Mouse (Mus musculus) embryonic facial prominence, embryonic 13.5 days (tissue): ENCODE data around the gene 1810043G02Rik. TPM values are rescaled to one million over a fixed set of nuclear protein-coding genes. Genes with fewer than 3 reads are reported as not detected.

ENCODE experiments used
- ATAC-seq: fragments of 200-750 bp; cut with Nextera tagmentation; 2 replicates; pipeline ENCODE4 v1.8.0; 2017; ENCODE audit warnings: low read depth; ENCODE audit not compliant: insufficient number of reproducible peaks, insufficient read depth, low FRiP score, low TSS enrichment
- H3K27ac ChIP-seq: fragments of 300-500 bp; sonication (generic); 2 replicates; pipeline ENCODE4 v1.5.1; 2015; ENCODE audit warnings: moderate library complexity, mild to moderate bottlenecking, inconsistent platforms
- H3K27me3 ChIP-seq: fragments of 300-500 bp; sonication (generic); 2 replicates; pipeline ENCODE4 v1.6.1; 2015; ENCODE audit warnings: mild to moderate bottlenecking, inconsistent platforms
- H3K36me3 ChIP-seq: fragments of 300-500 bp; sonication (generic); 2 replicates; pipeline ENCODE4 v1.6.1; 2015; ENCODE audit warnings: mild to moderate bottlenecking, inconsistent platforms
- H3K4me1 ChIP-seq: fragments of 300-500 bp; sonication (generic); 2 replicates; pipeline ENCODE4 v1.6.1; 2015; ENCODE audit warnings: inconsistent platforms
- H3K4me2 ChIP-seq: fragments of 300-500 bp; sonication (generic); 2 replicates; pipeline ENCODE4 v1.6.1; 2015; ENCODE audit warnings: moderate library complexity, mild to moderate bottlenecking, inconsistent platforms
- H3K4me3 ChIP-seq: fragments of 300-500 bp; sonication (generic); 2 replicates; pipeline ENCODE4 v1.5.1; 2015; ENCODE audit warnings: mild to moderate bottlenecking, inconsistent platforms
- H3K9ac ChIP-seq: fragments of 300-500 bp; sonication (generic); 2 replicates; pipeline ENCODE4 v1.6.1; 2015; ENCODE audit warnings: mild to moderate bottlenecking, inconsistent platforms
- H3K9me3 ChIP-seq: fragments of 300-500 bp; sonication (generic); 2 replicates; pipeline ENCODE4 v1.6.1; 2016; ENCODE audit warnings: inconsistent platforms
- WGBS: fragments of 180-500 bp; shearing (Covaris S2); methylation state at CpG from one replicate; pipeline ENCODE4 v1.1.7; 2015; ENCODE audit warnings: mixed read lengths; 5-methylcytosine and 5-hydroxymethylcytosine counted together
- polyA plus RNA-seq: library from polyadenylated mRNA; unstranded; fragments of >200 nt; fragmentation: Nextera tagmentation; extraction: Ambion mirVana; gene quantifications from 2 replicates; pipeline ENCODE4 v1.2.1, GENCODE M21; 2015

1810043G02Rik gene
- polyA plus RNA-seq, 1 experiment from 2014 or later, result 31.7 TPM

DNA sequence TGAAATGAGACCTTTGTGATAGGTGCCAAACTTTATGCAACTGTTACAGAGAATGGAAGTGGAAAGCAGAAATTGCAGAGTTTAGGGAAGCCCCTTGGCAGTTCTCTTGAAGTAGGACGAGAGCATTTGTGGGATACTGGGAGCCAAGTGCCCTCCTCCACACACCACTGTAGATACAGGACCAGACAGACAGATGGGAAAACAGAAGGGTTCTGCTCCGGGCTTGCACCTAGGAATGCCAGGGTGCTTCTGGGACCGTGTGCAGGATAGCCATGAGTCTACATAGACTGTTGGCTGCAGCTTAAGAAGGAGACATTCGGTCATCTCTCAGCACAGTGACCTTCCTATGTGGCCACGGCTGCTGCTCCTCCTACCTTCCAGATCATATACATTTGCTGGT lies 3.5 kb upstream of the 1810043G02Rik start:
- H3K27me3 ChIP-seq, result peaks cover 8% of the 10 kb centered on the region
- H3K4me2 ChIP-seq, result no peak overlapping the region
- H3K4me1 ChIP-seq, result peaks cover 18% of the 10 kb centered on the region
- no peak overlapping the region for H3K9ac ChIP-seq
- WGBS, result 76% methylated on average over 5 of the region's 5 CpGs
- H3K4me3 ChIP-seq, result no peak overlapping the region
- H3K36me3 ChIP-seq, result 0 out of 2 replicates have a peak, but pooled peaks cover under 1% of the 10 kb centered on the region
- no peaks in the 10 kb centered on the region for H3K9me3 ChIP-seq
- H3K27ac ChIP-seq, result no peak overlapping the region
- no peak for ATAC-seq

DNA sequence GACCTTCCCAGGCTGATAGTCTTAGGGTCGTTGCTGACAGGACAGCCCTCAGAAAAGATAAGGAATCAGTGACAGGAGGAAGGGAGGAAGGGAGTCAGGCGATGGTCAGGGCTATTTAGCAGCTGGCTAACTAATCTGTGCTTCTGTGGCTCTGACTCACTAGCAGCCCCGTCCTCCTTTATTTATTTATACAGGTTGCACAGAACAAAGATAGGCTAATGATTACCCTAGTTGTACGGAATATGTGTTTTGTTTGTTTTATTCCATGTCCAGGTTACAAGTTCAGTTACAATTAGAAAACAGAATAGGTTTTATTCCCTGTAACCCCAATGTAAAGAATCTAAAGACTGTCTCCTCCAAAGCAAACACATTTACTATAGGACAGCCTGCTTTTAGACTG lies 2.7 kb upstream of the 1810043G02Rik start:
- ATAC-seq, result no peak

DNA sequence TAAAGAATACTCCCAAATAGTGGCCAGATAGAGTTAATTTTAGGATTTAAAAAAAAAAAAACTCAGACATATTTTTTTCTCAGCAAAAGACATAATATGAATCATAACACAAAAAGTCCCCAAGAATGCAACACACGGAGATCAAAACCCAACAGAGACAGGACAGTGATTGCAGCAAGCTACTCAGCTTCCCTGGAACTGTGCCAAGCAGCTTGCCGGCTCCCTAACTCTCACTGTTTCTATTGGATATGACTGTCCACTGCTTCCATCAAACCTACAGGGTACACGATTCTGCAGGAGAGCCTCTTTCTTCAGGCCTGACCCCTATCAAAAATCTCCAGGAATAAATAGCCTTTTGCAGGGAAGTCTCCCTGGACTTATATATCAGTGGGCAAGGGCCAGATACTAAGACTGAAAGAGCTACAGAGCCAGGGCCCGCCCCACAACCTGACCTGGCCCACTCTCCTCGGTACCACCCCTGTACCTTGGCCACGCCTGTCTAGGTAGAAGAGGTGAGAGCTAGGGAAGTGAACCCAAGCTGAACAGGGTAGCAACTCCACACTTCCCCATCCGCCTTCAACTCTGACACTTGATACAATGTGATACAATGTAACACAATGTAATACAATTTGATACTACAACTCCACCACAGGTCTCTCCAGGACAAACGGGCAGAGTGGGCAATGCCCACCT lies 1.7 kb upstream of the 1810043G02Rik start:
- H3K4me3 ChIP-seq, result no peak overlapping the region

More for the DNA sequence above, 2.7 kb upstream of the 1810043G02Rik start:
- Histone ChIP-seq H3K9ac (no peak overlapping the region), H3K9me3 (no peaks in the 10 kb centered on the region), H3K4me1 (peaks cover 16% of the 10 kb centered on the region), H3K4me2 (no peak overlapping the region), H3K27me3 (no peaks in the 10 kb centered on the region), H3K27ac (no peak overlapping the region), H3K4me3 (no peak overlapping the region), H3K36me3 (0 out of 2 replicates have a peak, but pooled peaks cover 8% of the 10 kb centered on the region)
- WGBS, result 61% methylated on average over 4 of the region's 4 CpGs

DNA sequence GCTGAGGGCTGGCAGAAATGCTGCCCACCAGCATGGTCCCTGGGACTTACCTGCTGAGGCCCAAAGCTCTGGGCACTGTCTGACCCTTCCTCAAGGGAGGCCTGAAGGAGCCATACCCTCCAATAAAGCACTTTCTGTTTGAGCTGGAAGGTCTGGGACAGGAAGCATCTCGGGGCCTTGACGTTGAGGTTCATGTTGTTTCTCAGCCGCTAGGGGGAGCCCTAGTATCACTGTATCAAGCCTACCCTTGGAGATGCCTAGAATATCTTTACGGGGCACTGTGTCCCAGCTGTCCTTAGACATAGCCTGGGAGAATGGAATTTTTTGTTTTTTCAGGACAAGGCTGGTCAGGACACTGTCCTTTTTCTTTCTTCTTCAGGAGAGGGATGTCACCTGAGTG lies 6.3 kb downstream of the 1810043G02Rik start:
- H3K9me3 ChIP-seq, result no peaks in the 10 kb centered on the region
- 0% methylated on average over 4 of the region's 4 CpGs for WGBS
- no peak overlapping the region for H3K4me2 ChIP-seq
- H3K36me3 ChIP-seq, result peaks cover 54% of the 10 kb centered on the region
- H3K4me3 ChIP-seq, result no peak overlapping the region
- H3K27me3 ChIP-seq, result no peaks in the 10 kb centered on the region
- no peaks in the 10 kb centered on the region for H3K4me1 ChIP-seq
- no peak overlapping the region for H3K9ac ChIP-seq
- no peak overlapping the region for H3K27ac ChIP-seq
- ATAC-seq, result 0 out of 2 replicates have a peak, but pooled peaks have one; percentile 7

More for the DNA sequence above, 1.7 kb upstream of the 1810043G02Rik start:
- Histone ChIP-seq H3K4me2 (no peak overlapping the region), H3K27me3 (no peaks in the 10 kb centered on the region), H3K9me3 (no peaks in the 10 kb centered on the region), H3K4me1 (peaks cover 16% of the 10 kb centered on the region), H3K36me3 (peaks cover 14% of the 10 kb centered on the region; the same call in 1 of the 2 replicates), H3K9ac (0 out of 2 replicates have a peak overlapping the region, but pooled peaks have one; percentile 47), H3K27ac (no peak overlapping the region)
- no peak for ATAC-seq
- WGBS, result 62% methylated on average over 8 of the region's 8 CpGs

GRCm38 (mm10) chr10:77985775-77986174 lies 7.5 kb downstream of the 1810043G02Rik start:
- no peaks in the 10 kb centered on the region for H3K9me3 ChIP-seq
- H3K27me3 ChIP-seq, result no peaks in the 10 kb centered on the region
- no peaks in the 10 kb centered on the region for H3K4me1 ChIP-seq
- H3K4me2 ChIP-seq, result no peak overlapping the region
- 76% methylated on average over 5 of the region's 5 CpGs for WGBS
- no peak overlapping the region for H3K27ac ChIP-seq
- peaks cover 57% of the 10 kb centered on the region for H3K36me3 ChIP-seq
- no peak overlapping the region for H3K4me3 ChIP-seq
- H3K9ac ChIP-seq, result peak overlapping the region; percentile 7; the same call in 1 of the 2 replicates
- ATAC-seq, result no peak

GRCm38 (mm10) chr10:77995639-77996038 lies 17.3 kb downstream of the 1810043G02Rik start:
- H3K4me1 ChIP-seq, result no peaks in the 10 kb centered on the region
- no peak overlapping the region for H3K27ac ChIP-seq
- 88% methylated on average over 3 of the region's 3 CpGs for WGBS
- no peaks in the 10 kb centered on the region for H3K9me3 ChIP-seq
- H3K4me2 ChIP-seq, result no peak overlapping the region
- no peaks in the 10 kb centered on the region for H3K27me3 ChIP-seq
- ATAC-seq, result no peak
- H3K4me3 ChIP-seq, result no peak overlapping the region
- H3K36me3 ChIP-seq, result peaks cover 97% of the 10 kb centered on the region
- H3K9ac ChIP-seq, result no peak overlapping the region

- Histone ChIP-seq H3K36me3 (peaks cover 91% of the 10 kb centered on the region), H3K27ac (no peak overlapping the region), H3K4me2 (no peak overlapping the region), H3K9ac (no peak overlapping the region), H3K4me1 (no peaks in the 10 kb centered on the region), H3K4me3 (no peak overlapping the region), H3K27me3 (no peaks in the 10 kb centered on the region), H3K9me3 (no peaks in the 10 kb centered on the region)
- no peak for ATAC-seq
- whole genome bisulfite sequencing, result 95% methylated on average over 5 of the region's 5 CpGs
Observed at GRCm38 (mm10) chr10:78000200-78000599, 21.9 kb downstream of the 1810043G02Rik start.

DNA sequence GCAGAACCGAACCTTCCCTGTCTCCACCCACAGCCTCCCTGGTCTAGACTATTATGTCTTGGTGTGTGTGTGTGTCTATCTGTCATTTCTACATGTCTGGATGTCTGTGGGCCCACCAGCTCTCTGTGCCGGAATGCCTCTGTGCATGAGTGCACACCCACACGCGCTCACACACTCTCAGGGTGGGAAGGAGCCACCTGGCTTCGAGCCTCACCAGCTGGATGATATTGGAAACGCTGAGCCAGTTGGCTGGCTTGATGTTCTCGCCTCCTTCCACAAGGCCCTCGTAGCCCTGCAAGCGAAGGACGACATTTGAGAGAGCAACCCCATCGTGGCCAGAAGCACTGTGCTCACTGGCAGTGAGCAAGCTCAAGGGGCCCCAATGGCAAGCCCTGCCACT lies 23.5 kb downstream of the 1810043G02Rik start:
- Histone ChIP-seq H3K4me2 (no peak overlapping the region), H3K9me3 (no peaks in the 10 kb centered on the region), H3K4me3 (no peak overlapping the region), H3K9ac (no peak overlapping the region), H3K36me3 (peaks cover 84% of the 10 kb centered on the region), H3K27ac (no peak overlapping the region), H3K27me3 (no peaks in the 10 kb centered on the region), H3K4me1 (peaks cover 10% of the 10 kb centered on the region)
- 92% methylated on average over 11 of the region's 11 CpGs for WGBS
- no peak for ATAC-seq

- H3K36me3 ChIP-seq, result peaks cover 79% of the 10 kb centered on the region
- H3K27ac ChIP-seq, result no peak overlapping the region
- 95% methylated on average over 2 of the region's 2 CpGs for WGBS
- no peaks in the 10 kb centered on the region for H3K27me3 ChIP-seq
- H3K9me3 ChIP-seq, result no peaks in the 10 kb centered on the region
- H3K9ac ChIP-seq, result 0 out of 2 replicates have a peak overlapping the region, but pooled peaks have one; percentile 36
- no peak overlapping the region for H3K4me3 ChIP-seq
- H3K4me2 ChIP-seq, result no peak overlapping the region
- no peak for ATAC-seq
- H3K4me1 ChIP-seq, result peaks cover 15% of the 10 kb centered on the region
Observed at GRCm38 (mm10) chr10:78002316-78002715, 24.0 kb downstream of the 1810043G02Rik start.

- Histone ChIP-seq H3K4me3 (no peak overlapping the region), H3K27ac (no peak overlapping the region), H3K27me3 (no peaks in the 10 kb centered on the region), H3K9ac (no peak overlapping the region), H3K4me1 (peaks cover 33% of the 10 kb centered on the region), H3K36me3 (peaks cover 57% of the 10 kb centered on the region), H3K4me2 (no peak overlapping the region), H3K9me3 (no peaks in the 10 kb centered on the region)
- no peak for ATAC-seq
- 91% methylated on average over 3 of the region's 3 CpGs for WGBS
Observed at GRCm38 (mm10) chr10:78004479-78005100, 26.3 kb downstream of the 1810043G02Rik start.

DNA sequence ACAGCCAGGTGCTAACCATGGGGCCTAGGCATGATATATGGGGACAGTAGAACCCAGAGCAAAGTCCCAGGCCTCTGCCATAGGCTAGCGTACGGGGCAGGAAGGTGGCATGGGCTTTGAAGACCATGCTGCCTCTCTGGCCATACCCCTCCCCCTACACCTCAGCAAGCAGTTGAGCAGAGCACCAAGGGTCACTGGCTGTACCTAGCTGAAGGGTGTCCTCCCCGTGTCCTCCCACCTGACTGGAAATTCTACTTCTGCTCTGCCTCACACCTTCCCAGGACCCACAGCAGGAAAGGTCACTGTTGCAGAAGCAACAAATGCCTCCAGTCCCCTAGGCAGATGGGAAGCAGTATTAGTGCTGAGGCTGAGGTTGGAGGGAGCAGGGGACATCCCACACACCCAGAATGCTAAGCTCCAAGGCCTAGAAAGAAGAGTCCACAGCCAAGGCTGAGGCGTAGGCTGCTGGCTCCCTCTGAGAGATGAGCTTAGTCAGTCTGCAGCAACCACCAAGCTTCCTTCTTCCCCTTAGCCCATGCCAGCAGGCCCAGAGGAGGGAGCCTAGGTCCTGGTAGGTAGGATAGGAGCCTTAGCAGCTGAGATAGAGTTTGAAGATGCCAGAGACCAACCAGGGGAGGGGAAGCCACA lies 27.6 kb downstream of the 1810043G02Rik start:
- Histone ChIP-seq H3K4me3 (no peak overlapping the region), H3K36me3 (peaks cover 43% of the 10 kb centered on the region), H3K27ac (no peak overlapping the region), H3K9me3 (no peaks in the 10 kb centered on the region), H3K4me1 (peaks cover 38% of the 10 kb centered on the region), H3K27me3 (no peaks in the 10 kb centered on the region), H3K9ac (peak overlapping the region; percentile 6; the same call in 1 of the 2 replicates), H3K4me2 (no peak overlapping the region)
- WGBS, result 84% methylated on average over 4 of the region's 4 CpGs
- no peak for ATAC-seq
